Mouse (Mus musculus) common myeloid progenitor, adult 5-6 weeks (primary cell): ENCODE measurements around the gene Efna1. TPM values are rescaled to one million over a fixed set of nuclear protein-coding genes. Genes with fewer than 3 reads are reported as not detected.
A peak's percentile ranks its signal among the peaks of the same experiment; 100 is the strongest.

Source experiments
- ATAC-seq: replicated peaks from 2 replicates; pipeline ENCODE4 v1.8.0; 2016; ENCODE audit warnings: low read depth, mild to moderate bottlenecking, moderate TSS enrichment, inconsistent platforms; ENCODE audit not compliant: poor library complexity, severe bottlenecking
- total RNA-seq: library from RNA; stranded (forward); fragments of 200-1000, 187-1606 nt; gene quantifications from 2 replicates; pipeline ENCODE4 v1.2.3, GENCODE M21; 2017

Efna1 gene
- total RNA-seq, 1 experiment from 2014 or later, result not detected

DNA sequence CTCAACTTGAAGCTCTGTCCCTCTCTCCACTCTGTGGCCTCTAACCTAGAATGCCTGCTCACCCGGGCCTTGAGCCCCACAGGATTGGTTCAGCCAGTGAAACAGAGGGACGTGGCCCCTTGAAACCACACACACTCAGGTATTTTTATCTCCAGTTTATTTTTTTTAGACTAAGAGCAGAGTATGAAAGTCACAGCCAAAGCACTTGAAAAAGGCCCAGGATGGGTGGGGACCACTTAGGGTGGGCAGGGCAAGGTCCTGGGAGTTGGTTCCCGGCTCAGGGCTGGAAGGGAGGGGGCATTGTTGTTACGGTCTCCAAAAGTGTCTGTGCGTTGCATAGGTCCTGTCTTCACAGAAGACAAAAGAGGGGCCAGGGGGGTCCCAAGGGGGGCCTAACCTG, 33.4 kb upstream of the Efna1 start:
- no peak for ATAC-seq

DNA sequence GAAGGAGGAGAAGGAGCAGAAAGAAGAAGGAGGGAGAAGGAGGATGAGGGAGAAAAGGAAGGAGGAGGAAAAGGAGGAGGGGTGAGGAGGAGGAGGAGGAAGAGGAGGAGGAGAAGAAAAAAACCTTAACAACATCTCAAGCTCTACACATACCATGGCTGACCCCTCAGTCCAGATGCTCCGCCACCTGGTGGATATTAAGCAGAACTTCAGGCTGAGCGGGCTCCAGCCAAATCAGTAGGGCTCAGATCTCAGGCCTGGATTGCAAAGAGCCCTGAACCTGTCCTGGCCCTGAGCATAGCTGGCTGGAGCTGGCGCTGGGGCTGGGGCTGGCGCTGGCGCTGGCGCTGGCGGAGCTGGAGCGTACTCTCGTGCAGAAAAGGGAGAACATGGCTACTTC, 27.1 kb upstream of the Efna1 start:
- ATAC-seq, result peak; percentile 98

DNA sequence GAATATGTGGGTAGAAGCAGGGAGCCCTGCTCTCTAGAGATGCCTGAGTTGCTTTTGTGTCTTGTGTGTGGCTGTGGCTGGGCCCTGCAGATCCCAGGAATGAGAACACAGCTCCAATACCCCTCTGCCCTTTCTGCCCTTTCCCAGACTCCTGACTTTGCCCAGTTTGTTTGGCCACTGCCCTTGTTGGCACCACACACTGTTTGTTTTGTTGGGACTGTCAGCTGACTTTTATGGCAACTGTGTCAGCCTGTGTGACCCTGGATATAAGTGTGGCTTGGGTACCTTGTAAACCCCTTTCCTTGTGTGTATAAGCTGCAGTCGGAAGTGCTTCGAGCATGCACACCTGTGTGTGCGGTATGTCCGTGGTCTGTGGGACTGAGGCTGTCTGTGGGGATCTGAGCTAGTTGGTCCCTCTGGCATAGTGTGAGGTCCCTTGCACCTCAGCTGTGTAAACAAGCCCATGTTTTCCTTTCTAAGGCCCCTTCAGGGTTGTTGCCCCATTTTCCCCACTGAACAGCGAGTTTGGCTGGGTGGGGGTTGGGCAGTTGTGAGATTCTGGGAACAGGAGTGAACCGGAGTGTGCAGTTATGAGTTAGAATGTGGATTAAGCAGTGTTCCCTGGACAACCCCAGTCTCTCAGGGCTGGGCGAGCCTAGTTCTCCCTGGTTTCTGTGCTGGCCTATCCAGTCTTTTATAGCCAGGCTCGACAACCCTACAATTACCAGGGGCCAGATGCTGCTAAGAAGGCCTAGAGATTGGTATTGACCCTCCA, 24.8 kb upstream of the Efna1 start:
- ATAC-seq, result no peak

DNA sequence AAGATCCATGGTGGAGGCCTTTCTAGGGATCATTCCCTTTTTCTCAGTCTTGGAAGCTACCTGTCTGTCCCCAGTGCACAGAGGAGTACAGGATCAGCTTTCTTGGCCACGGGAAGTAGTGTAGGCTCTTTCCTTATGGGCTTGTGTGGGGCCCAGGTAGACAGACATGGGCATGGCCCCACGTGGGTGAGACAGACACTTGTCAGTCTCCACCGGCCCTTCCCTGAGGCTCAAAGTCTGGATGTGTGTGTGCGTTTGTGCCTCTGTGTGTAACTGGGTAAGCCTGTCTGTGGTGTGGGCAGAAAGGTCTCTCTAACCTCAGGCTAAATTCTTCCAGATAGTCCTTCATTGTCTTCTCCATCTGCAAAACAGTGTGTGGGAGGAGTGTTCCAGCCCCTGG, 24.2 kb upstream of the Efna1 start:
- no peak for ATAC-seq

DNA sequence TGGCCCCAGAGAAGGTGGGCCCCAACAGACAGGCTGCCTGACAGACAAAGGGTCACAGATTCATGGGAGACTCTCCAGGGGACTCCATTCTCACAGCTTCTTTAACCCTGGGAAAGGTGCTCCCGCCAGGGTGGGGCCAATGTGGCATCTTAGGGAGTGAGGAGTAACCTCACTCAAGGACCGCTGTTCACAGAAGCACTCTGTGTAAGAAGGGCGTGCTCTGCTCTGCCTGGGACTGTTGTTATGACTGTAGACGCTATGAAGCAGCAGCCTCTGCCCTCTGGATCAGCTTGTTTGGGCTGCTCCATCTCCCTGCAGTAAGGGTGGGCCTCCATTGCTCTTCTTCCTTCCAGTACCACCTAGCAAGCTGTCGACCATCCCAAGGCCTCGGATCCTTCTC, 23.5 kb upstream of the Efna1 start:
- no peak for ATAC-seq

DNA sequence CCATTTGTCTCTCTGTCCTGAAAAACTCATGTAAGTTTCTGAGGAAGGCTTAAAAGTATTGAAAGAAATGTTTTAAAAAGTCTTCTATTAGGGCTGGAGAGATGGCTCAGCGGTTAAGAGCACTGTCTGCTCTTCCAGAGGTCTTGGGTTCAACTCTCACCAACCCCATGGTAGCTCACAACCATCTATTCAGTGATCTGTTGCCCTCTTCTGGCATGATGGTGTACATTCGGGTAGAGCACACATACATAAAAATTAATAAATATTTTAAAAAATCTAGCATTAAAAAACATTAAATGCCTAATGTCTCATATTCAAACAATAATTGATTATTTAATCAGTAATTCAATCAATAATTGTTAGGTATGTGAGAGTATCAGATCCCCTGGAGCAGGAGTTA, 19.6 kb upstream of the Efna1 start:
- 0 out of 2 replicates have a peak, but pooled peaks have one; percentile 36 for ATAC-seq

DNA sequence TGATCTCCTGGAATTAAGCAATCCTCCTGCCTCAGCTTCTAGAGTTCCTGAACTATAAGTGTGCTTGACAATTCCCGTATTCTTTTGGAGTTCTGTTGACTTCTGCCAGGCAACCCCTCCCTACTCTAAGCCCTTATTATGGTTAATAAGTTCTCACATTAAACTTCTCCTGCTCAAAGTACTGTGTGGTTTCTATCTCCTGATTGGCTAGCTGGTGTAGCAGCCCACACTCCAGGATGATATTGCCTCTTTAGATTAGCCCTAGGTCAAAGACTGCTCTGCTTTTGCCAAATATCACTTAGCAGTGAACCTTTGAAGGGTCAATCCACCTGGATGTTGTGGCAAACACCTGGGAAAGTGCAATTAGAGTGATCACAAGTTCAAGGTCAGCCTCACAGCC, 19.1 kb upstream of the Efna1 start:
- no peak for ATAC-seq

DNA sequence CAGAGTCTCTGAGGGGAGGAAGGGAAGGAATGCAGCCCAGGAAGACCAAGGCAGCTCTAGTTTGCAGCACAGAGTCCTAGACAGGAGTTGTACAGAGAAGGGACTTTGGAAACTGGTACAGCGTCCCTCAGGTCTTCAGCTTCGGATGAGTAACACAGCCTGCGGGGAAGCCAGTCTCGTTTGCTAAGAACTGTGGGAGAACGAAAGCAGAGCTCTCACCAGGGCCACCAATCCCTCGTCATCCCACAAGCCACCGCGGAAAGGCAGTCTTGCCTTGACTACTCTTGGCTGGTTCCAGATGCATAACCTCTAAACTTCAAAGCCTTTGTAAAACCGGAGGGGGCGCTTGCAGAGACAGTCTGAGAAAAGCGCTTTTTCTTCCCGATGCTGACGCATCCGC, 18.6 kb upstream of the Efna1 start:
- ATAC-seq, result peak; percentile 68

DNA sequence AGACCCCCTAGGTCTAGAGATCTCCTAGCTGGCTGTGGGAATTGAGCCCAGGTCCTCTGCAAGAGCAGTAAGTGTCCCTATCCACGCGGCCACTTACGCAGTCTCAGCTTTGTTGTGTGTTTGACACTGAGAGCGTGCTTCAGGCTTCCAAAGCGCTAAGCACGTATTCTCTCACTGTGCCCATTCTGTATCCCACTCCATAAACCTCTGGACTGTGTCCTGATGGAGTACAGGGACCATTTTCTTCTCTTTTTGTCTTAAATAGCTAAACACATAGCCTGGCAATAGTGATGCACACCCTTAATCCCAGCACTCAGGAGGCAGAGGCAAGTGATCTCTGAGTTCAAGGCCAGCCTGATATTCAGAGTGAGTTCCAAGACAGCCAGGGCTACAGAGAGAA, 18.0 kb upstream of the Efna1 start:
- no peak for ATAC-seq

DNA sequence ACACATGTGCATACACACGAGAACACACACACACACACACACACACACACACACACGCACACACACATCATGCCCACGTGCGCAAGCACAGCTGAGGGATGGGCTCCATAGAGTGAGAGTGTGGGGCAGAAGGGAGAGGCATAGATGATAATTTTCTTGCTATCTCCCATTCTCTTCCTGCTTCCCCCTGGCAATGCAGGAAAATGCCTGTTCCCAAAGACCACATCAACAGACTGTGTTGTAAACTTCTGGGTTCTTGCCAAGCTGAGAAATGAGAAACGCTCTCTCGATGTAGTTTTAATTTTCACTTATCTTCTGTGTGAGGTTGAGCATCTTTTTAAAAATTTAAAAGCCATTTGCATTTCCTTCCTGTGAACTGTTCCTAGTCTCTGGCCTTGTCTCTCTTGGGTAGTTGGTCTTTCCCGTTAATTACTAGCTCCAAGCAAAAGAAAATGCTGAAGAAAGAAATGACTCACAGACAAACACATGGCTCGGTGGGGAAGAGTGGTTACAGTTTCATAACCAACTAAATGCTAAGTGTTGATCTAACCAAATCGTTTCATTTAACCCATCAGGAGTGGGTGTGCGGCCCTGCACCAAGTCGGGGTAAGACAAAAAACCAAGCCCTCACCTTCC, 15.9 kb upstream of the Efna1 start:
- ATAC-seq, result no peak

DNA sequence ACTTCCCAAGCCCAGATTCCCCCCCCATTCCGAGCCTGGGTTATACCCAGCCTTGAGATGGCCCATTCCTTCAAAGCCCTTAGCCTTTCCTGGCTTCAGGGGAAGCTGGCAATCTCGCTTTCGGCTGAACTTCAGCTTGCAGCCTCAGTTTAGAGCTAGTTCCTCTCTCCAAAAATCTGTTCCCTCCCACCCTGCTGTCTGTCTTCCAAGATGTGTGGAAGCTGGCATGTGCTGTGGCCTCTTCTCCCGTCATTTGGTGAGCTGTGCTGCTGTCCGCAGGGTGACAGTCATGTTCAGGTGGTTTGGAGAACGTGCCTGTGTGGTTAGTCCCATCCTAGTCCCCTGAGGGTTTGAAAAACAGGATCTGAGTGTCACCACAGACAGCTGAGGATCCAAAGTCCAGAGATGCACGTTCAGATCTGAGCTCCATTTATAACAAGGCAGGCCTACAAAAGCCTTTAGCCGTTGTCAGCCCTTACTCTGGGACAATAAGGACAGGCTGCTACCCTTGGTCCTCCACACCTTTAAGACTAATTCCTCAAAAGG, 14.8 kb upstream of the Efna1 start:
- no peak for ATAC-seq

DNA sequence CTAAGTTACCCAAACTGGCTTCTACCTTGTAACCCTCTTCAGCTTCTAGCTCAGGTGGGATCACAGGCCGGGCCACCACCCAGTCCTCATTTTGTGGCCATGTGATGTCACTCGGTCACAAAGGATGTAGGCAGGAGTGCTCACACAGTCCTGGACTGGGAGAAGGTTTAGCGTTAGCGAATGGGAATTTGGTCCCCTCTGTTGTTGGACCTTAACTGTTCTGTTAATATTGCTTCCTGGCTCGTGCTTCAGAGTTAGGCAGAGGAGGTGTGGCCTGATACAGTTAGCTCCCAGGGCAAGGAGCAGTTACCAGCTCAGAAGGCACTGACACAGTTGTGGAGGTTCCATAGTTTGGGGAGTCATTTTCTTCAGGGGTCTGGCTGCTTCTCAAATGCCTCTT, 13.3 kb upstream of the Efna1 start:
- no peak for ATAC-seq

DNA sequence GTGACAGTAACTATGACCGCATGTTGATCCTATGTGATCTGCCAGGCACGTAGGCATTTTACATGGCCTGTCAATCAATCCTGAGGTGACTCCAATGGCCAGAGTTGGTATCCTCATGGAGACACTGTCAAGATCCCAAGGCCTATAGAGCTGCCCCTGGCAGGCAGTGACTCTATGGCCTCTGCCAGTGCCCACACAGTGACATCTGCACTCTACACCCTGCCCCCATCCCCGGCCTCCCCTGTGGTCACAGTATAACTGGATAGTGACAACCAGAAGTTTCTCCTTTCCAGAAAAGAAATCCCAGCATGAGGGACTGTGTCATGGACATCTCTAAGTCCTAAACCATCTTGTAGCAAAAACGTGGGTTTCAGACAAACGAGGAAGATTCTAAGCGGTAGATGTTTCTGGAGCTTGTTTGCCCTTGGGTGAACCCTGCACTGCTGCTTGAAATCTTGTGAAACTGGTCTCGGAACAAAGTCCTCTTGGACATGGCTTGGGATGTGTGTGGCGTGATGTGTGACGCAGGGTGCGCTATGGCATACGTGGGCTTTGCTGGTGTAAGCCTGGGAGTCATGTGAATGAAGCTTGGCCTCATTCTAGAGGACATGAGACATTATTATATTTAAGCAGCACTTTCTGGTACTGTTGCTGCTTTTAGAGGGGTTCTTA, 12.4 kb upstream of the Efna1 start:
- ATAC-seq, result no peak

DNA sequence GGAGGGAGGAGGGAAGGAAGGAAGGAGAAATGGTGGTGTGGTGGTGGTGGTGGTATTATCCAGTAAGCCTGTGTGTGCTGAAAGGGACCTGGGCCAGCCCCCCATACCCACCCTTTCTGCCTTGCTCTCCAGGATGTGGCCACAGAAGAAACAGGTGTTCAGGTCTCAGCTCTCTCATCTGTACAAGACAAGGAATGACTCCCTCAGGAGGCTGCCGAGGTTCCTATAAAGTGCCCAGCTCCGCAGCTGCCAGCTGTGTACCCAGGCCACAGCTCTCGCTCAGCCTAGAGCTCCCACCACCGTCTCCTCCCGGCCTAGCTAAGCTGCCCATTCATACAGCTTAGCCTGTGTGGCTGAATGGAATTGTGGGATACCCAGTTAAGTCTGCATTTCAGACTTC, 11.4 kb upstream of the Efna1 start:
- no peak for ATAC-seq

DNA sequence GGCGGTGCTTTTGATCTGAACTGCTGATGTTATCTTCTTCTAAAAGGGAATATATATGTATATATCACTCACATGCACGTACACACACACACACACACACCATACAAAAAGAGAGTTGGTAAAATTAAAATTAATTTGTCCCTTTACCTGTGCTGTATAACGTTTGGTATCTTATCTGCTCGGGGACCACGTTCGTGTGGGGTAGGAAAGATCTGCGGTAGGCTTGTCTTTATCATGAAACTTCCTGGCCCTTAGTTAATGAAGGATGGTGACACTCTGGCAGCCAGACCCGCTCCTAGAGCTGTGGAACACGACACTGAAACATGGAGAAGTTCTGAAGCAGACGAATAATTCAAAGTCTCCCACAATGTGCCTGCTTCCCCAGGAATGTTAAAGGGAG, 10.9 kb upstream of the Efna1 start:
- ATAC-seq, result no peak

DNA sequence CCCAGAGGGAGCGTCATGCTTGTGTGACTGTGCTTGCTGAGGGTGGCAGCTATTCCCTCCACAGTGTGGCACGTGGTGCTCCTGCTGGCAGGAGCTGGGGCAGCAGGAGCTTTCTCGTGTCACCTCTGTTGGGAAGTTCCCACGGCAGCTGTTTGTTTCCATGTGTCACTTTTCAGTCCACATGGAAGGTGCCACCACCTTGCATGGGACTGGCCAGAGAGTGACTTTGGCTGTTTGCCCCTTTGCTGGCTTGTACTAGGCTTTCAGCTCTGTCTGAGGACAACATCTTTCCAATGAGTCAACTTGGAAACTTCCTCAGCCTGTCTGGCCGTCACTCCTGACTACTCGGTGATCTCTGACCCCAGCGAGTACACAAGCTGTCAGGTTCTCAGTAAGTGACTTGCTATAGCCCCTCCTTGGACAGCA, 7.6 kb upstream of the Efna1 start:
- no peak for ATAC-seq

DNA sequence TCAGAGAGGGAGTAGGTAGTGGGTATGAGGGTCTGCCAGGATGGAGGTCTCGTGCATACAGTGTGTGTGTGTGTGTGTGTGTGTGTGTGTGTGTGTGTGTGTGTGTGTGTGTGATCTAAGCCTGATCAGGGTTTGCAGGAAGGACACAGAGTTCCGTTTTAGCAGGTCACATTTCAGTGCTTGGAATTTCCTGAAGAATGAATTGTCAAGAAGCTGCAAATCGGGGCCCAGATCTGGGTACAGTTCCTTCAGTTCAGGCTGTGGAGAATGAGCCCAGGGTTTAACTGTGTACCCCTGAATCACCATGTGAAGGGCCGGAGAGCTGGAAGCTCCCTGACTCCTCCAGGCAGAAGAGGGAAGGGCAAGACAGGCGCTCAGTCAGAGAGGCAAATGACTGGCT, 6.3 kb upstream of the Efna1 start:
- ATAC-seq, result no peak

DNA sequence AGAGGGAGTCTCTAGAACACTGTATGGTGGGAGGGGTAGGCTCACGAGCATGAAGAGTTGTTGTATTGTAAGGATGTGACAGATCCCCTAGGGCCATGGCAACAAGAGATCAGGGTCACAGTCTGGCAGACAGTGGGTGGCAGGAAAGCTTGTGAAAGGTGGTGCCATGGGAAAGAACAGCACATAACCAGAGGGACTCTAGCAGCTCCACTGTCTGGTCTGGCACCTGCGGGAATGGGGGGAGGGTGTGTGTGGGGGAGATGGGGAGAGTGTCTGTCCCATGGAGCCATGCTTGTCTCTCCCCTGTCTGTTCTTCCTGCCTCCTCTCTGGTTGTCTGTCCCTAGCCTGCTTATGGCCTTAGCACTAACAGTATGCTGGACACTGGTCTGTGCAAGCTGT, 4.6 kb upstream of the Efna1 start:
- no peak for ATAC-seq

DNA sequence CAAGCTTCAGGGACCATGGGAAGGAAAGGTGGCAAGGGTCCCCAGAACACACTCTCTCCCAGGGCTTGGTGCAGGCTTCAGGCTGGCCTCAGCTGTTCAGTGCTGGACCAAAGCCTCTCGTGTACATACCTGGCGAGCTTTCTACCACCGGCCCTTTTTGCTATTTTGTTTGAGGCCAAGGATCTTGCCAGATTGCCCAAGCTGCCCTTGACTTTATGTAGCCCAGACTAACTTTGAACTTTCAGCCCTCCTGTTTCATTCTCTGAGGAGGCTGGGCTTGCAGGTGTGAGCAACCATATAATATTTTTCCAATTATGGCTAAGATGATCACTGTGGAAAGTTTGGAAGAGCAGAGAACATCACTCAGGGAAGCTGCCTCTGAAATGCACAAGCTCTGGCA, 3.3 kb upstream of the Efna1 start:
- ATAC-seq, result no peak

DNA sequence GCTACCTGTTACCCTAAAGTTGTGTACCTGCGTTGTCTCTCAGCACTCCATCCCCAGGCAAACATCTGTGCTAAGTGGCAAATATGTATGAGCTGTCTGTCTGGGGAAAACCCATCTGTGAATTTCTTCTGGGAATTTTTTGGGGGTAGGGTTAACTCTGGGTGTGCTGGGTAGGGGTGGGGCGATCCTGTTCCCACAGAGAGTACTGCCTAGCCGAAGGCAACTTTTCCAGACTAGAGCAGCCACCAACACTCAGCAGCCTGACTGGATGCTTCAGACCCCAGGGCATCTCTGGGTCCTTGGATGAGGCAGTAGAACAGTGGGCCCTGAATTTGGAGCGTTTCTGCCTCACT, 1.3 kb upstream of the Efna1 start:
- no peak for ATAC-seq

DNA sequence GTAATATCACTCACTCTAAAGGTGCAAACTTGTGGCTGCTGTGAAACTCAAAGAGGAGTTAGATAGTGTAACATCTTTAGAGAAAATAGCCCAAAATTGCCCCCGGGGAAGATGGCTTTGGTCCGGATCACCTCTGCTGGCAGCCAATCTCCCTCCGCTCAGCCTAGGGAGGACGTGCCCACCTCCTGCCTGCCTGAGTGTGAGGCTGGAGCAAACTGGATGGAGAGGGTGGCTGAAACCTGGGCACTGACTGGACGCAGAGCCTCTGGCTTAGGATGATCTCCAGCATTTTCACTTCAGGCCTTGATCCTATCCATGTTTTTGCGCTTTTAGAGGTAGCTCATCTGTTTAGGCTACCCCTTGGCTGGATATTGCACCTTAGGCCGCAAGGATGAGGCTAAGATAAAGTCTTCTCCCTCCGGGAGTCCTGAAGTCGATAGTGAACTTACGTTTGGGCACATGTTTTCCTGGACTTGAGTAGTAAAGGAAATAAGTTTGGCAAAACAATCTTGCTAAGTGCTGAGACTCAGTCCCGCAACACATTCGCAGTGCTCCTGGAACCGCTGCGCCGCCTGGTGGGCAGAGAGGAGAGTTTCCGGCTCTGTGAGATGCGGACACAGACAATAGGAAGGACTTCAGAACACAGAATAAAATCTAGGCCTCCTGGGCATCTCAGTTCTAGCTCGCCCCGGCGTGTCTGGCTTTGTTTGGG, 793 bp upstream of the Efna1 start:
- ATAC-seq, result peak; percentile 72
